Mouse (Mus musculus) hindlimb bud, embryonic 11.5 days (tissue): ENCODE measurements around the gene Cotl1.

Experiments
- DNase-seq: peaks from one replicate; pipeline ENCODE4 v3.0.0-alpha.2; 2012; ENCODE audit warnings: low read depth, low spot score; ENCODE audit errors: extremely low spot score

Cotl1 gene

GRCm38 (mm10) chr8:119838983-119839340 lies 1.4 kb downstream of the Cotl1 start:
- DNase-seq = no peak

- no peak for DNase-seq
These were observed 2.0 kb downstream of the Cotl1 start for GRCm38 (mm10) chr8:119838100-119838982.

- no peak for DNase-seq
These were observed 2.7 kb downstream of the Cotl1 start for GRCm38 (mm10) chr8:119837553-119838071.

GRCm38 (mm10) chr8:119836831-119837230 lies 3.5 kb downstream of the Cotl1 start:
- DNase-seq = no peak

GRCm38 (mm10) chr8:119835270-119835669 lies 5.1 kb downstream of the Cotl1 start:
- DNase-seq = no peak

GRCm38 (mm10) chr8:119834676-119835075 lies 5.7 kb downstream of the Cotl1 start:
- no peak for DNase-seq

GRCm38 (mm10) chr8:119832931-119833330 lies 7.4 kb downstream of the Cotl1 start:
- no peak for DNase-seq

- no peak for DNase-seq
These were observed 8.2 kb downstream of the Cotl1 start for GRCm38 (mm10) chr8:119832101-119832617.

GRCm38 (mm10) chr8:119831336-119831995 lies 8.9 kb downstream of the Cotl1 start:
- DNase-seq = no peak

- DNase-seq = no peak
These were observed 9.8 kb downstream of the Cotl1 start for GRCm38 (mm10) chr8:119830589-119830988.

- DNase-seq = no peak
These were observed 10.3 kb downstream of the Cotl1 start for GRCm38 (mm10) chr8:119829870-119830580.

- no peak for DNase-seq
These were observed 10.9 kb downstream of the Cotl1 start for GRCm38 (mm10) chr8:119829420-119829819.

- DNase-seq = no peak
These were observed 11.3 kb downstream of the Cotl1 start for GRCm38 (mm10) chr8:119829015-119829414.

- DNase-seq = no peak
These were observed 12.6 kb downstream of the Cotl1 start for GRCm38 (mm10) chr8:119827721-119828153.

- DNase-seq = no peak
These were observed 13.4 kb downstream of the Cotl1 start for GRCm38 (mm10) chr8:119826982-119827381.

- DNase-seq = no peak
These were observed 14.2 kb downstream of the Cotl1 start for GRCm38 (mm10) chr8:119825950-119826730.

GRCm38 (mm10) chr8:119824809-119825273 lies 15.5 kb downstream of the Cotl1 start:
- no peak for DNase-seq

GRCm38 (mm10) chr8:119824100-119824499 lies 16.2 kb downstream of the Cotl1 start:
- DNase-seq = no peak

- no peak for DNase-seq
These were observed 17.1 kb downstream of the Cotl1 start for GRCm38 (mm10) chr8:119823278-119823677.

- no peak for DNase-seq
These were observed 18.7 kb downstream of the Cotl1 start for GRCm38 (mm10) chr8:119821691-119822090.
